Mouse (Mus musculus): ENCODE data around the gene Hmcn2. TPM values are rescaled to one million over a fixed set of nuclear protein-coding genes. Genes with fewer than 3 reads are reported as not detected.

The Hmcn2 gene
- polyA plus RNA-seq, 2 experiments: 0.23 to 0.70 TPM

DNA sequence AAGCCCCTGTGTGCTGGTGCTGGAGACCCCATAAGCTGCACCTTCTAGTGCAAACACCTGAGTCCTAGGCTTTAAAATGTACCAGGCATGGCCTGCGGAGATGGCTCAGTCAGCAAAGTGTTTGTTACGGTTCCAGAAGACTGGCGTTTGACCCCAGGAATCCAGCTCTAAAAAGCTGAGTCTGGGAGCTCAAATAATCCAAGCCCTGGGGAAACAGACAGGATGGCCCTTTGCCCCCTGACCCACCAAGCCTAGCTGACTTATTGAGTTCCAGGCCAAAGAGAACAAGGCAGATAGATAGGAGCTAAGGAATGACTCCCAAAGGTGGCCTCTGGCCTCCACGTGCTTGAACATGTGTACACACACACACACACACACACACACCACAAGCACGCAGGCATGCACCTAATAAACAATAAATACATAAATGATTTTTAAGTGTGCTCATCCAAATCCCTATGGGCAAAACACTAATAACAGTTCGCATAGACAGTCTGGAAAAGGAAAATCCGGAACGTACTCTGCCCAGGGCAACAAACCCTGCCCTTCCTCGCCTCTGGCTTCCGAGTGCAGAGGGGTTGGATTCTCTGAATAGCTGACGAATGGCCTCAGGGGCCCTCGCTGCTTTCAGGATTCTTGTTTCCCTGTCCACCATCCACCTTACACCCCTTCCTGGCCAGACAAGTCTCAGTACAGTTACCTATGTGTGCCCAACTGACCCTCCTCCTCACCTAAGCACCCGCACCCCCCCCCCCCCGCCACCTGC, 123.4 kb downstream of the Hmcn2 start:
- no peak overlapping the region for H3K27ac ChIP-seq (replicated peaks; ENCODE audit: low read depth, low read length)
- H3K4me3 ChIP-seq (replicated peaks; ENCODE audit: low read length): no peak overlapping the region
- H3K27me3 ChIP-seq (ENCODE audit: control insufficient read depth, insufficient read depth, low read length): no peaks in the 10 kb centered on the region
- 49% methylated on average over 13 of the region's 14 CpGs for WGBS
- no peaks in the 10 kb centered on the region for H3K36me3 ChIP-seq (ENCODE audit: control insufficient read depth, insufficient read depth, low read length)
- no peak for ATAC-seq (ENCODE audit: low FRiP score, low read depth)
- no peak overlapping the region for H3K9ac ChIP-seq (ENCODE audit: low read depth, low read length, severe bottlenecking)
- no peak for DNase-seq (ENCODE audit: low spot score)
- H3K4me1 ChIP-seq (ENCODE audit: control insufficient read depth, insufficient read depth, low read length): no peaks in the 10 kb centered on the region
- no peak overlapping the region for H3K4me2 ChIP-seq (replicated peaks; ENCODE audit: low read depth, low read length, severe bottlenecking)
- no peak for TF ChIP-seq POLR2A (IDR thresholded peaks at IDR 0.05; ENCODE audit: borderline replicate concordance, extremely low read depth, insufficient read depth, insufficient read length)
- no peaks in the 10 kb centered on the region for H3K9me3 ChIP-seq (ENCODE audit: control insufficient read depth, low read length)

GRCm38 (mm10) chr2:31439576-31439975, 125.4 kb downstream of the Hmcn2 start:
- ATAC-seq (ENCODE audit: low FRiP score, low read depth): no peak
- no peak overlapping the region for H3K4me3 ChIP-seq (replicated peaks; ENCODE audit: low read length)
- DNase-seq (ENCODE audit: low spot score): no peak
- H3K9me3 ChIP-seq (ENCODE audit: control insufficient read depth, low read length): no peaks in the 10 kb centered on the region
- no peaks in the 10 kb centered on the region for H3K27me3 ChIP-seq (ENCODE audit: control insufficient read depth, insufficient read depth, low read length)
- WGBS: 82% methylated on average over 6 of the region's 6 CpGs
- H3K27ac ChIP-seq (replicated peaks; ENCODE audit: low read depth, low read length): no peak overlapping the region
- H3K4me2 ChIP-seq (replicated peaks; ENCODE audit: low read depth, low read length, severe bottlenecking): no peak overlapping the region
- no peak for TF ChIP-seq POLR2A (IDR thresholded peaks at IDR 0.05; ENCODE audit: borderline replicate concordance, extremely low read depth, insufficient read depth, insufficient read length)
- no peaks in the 10 kb centered on the region for H3K36me3 ChIP-seq (ENCODE audit: control insufficient read depth, insufficient read depth, low read length)
- no peak overlapping the region for H3K9ac ChIP-seq (ENCODE audit: low read depth, low read length, severe bottlenecking)
- H3K4me1 ChIP-seq (ENCODE audit: control insufficient read depth, insufficient read depth, low read length): 0 out of 2 replicates have a peak, but pooled peaks cover 4% of the 10 kb centered on the region

GRCm38 (mm10) chr2:31442480-31443160, 128.4 kb downstream of the Hmcn2 start:
- H3K27ac ChIP-seq (replicated peaks; ENCODE audit: low read depth, low read length): no peak overlapping the region
- no peak for TF ChIP-seq POLR2A (IDR thresholded peaks at IDR 0.05; ENCODE audit: borderline replicate concordance, extremely low read depth, insufficient read depth, insufficient read length)
- H3K4me3 ChIP-seq (replicated peaks; ENCODE audit: low read length): no peak overlapping the region
- no peaks in the 10 kb centered on the region for H3K27me3 ChIP-seq (ENCODE audit: control insufficient read depth, insufficient read depth, low read length)
- H3K4me2 ChIP-seq (replicated peaks; ENCODE audit: low read depth, low read length, severe bottlenecking): no peak overlapping the region
- H3K36me3 ChIP-seq (ENCODE audit: control insufficient read depth, insufficient read depth, low read length): no peaks in the 10 kb centered on the region
- DNase-seq (ENCODE audit: low spot score) (no peak), ATAC-seq (ENCODE audit: low FRiP score, low read depth) (no peak)
- 0 out of 2 replicates have a peak, but pooled peaks cover 4% of the 10 kb centered on the region for H3K4me1 ChIP-seq (ENCODE audit: control insufficient read depth, insufficient read depth, low read length)
- H3K9ac ChIP-seq (ENCODE audit: low read depth, low read length, severe bottlenecking): no peak overlapping the region
- H3K9me3 ChIP-seq (ENCODE audit: control insufficient read depth, low read length): no peaks in the 10 kb centered on the region
- WGBS: 36% methylated on average over 11 of the region's 11 CpGs

- Histone ChIP-seq H3K4me1 (ENCODE audit: control insufficient read depth, insufficient read depth, low read length) (peaks cover 14% of the 10 kb centered on the region; the same call in 1 of the 2 replicates), H3K27me3 (ENCODE audit: control insufficient read depth, insufficient read depth, low read length) (no peaks in the 10 kb centered on the region), H3K27ac (replicated peaks; ENCODE audit: low read depth, low read length) (no peak overlapping the region), H3K4me3 (replicated peaks; ENCODE audit: low read length) (no peak overlapping the region), H3K36me3 (ENCODE audit: control insufficient read depth, insufficient read depth, low read length) (no peaks in the 10 kb centered on the region), H3K9me3 (ENCODE audit: control insufficient read depth, low read length) (no peaks in the 10 kb centered on the region), H3K9ac (ENCODE audit: low read depth, low read length, severe bottlenecking) (no peak overlapping the region), H3K4me2 (replicated peaks; ENCODE audit: low read depth, low read length, severe bottlenecking) (no peak overlapping the region)
- 62% methylated on average over 4 of the region's 4 CpGs for WGBS
- no peak for TF ChIP-seq POLR2A (IDR thresholded peaks at IDR 0.05; ENCODE audit: borderline replicate concordance, extremely low read depth, insufficient read depth, insufficient read length)
- DNase-seq (ENCODE audit: low spot score) (no peak), ATAC-seq (ENCODE audit: low FRiP score, low read depth) (no peak)
Observed at GRCm38 (mm10) chr2:31446036-31446435, 131.8 kb downstream of the Hmcn2 start.

DNA sequence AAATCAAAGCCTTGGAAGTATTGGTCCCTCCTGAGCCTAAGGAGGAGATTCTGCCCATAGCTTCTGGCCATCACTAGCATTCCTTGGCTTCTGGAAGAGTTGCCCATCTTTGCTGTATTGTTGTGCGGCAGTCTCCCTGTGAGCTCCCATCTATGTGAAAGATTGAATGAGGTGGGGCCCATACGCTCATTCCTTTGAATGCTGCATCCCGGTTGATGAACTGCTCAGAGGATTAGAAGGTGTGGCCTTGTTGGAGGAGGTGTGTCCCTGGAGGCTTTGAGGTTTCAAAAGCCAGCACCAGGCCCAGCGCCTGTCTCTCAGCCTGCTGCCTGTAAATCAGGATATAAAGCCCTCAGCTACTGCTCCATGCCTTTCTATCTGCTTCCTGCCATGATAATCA, 132.2 kb downstream of the Hmcn2 start:
- no peak for DNase-seq (ENCODE audit: low spot score)
- TF ChIP-seq POLR2A (IDR thresholded peaks at IDR 0.05; ENCODE audit: borderline replicate concordance, extremely low read depth, insufficient read depth, insufficient read length): no peak
- H3K4me1 ChIP-seq (ENCODE audit: control insufficient read depth, insufficient read depth, low read length): peaks cover 14% of the 10 kb centered on the region; the same call in 1 of the 2 replicates
- H3K27ac ChIP-seq (replicated peaks; ENCODE audit: low read depth, low read length): no peak overlapping the region
- WGBS: 55% methylated on average over 4 of the region's 4 CpGs
- no peak overlapping the region for H3K9ac ChIP-seq (ENCODE audit: low read depth, low read length, severe bottlenecking)
- no peak overlapping the region for H3K4me3 ChIP-seq (replicated peaks; ENCODE audit: low read length)
- H3K27me3 ChIP-seq (ENCODE audit: control insufficient read depth, insufficient read depth, low read length): no peaks in the 10 kb centered on the region
- no peaks in the 10 kb centered on the region for H3K9me3 ChIP-seq (ENCODE audit: control insufficient read depth, low read length)
- no peaks in the 10 kb centered on the region for H3K36me3 ChIP-seq (ENCODE audit: control insufficient read depth, insufficient read depth, low read length)
- ATAC-seq (ENCODE audit: low FRiP score, low read depth): no peak
- H3K4me2 ChIP-seq (replicated peaks; ENCODE audit: low read depth, low read length, severe bottlenecking): no peak overlapping the region

Data from limb, embryonic 14.5 days (tissue).